Mouse (Mus musculus) myocyte (in vitro differentiated cells): ENCODE measurements at regions not wholly inside any gene's neighbourhood (a gene's known extent, or its start where the extent isn't known, plus 50 kb on each side); places are given as distances from the start of the nearest gene placed in this dataset.

Experiments used
- CEBPB ChIP-seq: IDR thresholded peaks from 2 replicates; pipeline ENCODE4 v1.6.1; 2011; ENCODE audit warnings: mild to moderate bottlenecking, moderate library complexity; ENCODE audit not compliant: poor library complexity, insufficient read depth, severe bottlenecking
- E2F4 ChIP-seq: IDR thresholded peaks from one replicate; pipeline ENCODE4 v1.6.1; 2011; ENCODE audit warnings: mild to moderate bottlenecking, control low read depth, moderate library complexity; ENCODE audit not compliant: insufficient read depth
- MAX ChIP-seq: IDR thresholded peaks from one replicate; pipeline ENCODE4 v1.6.1; 2011; ENCODE audit warnings: low read depth, mild to moderate bottlenecking, control low read depth
- MYOD1 ChIP-seq, 3 experiments: IDR thresholded peaks; one replicate each; pipeline ENCODE4 v1.6.1; 2011; ENCODE audit warnings: control low read depth in 2 of 3, low read depth in 2 of 3, mild to moderate bottlenecking in 2 of 3, moderate library complexity in 1 of 3; ENCODE audit not compliant: insufficient read length in 2 of 3, control insufficient read depth in 1 of 3
- MYOG ChIP-seq, 3 experiments: IDR thresholded peaks; one replicate each; pipeline ENCODE4 v1.6.1; 2011; ENCODE audit warnings: control low read depth in 2 of 3, low read depth in 2 of 3, mild to moderate bottlenecking in 2 of 3; ENCODE audit not compliant: insufficient read length in 2 of 3, control insufficient read depth in 1 of 3, insufficient read depth in 1 of 3
- POLR2A ChIP-seq: IDR thresholded peaks from one replicate; pipeline ENCODE4 v1.6.1; 2011; ENCODE audit warnings: low read depth, mild to moderate bottlenecking, control low read depth, moderate library complexity; ENCODE audit not compliant: insufficient read length
- POLR2AphosphoS2 ChIP-seq: IDR thresholded peaks from one replicate; pipeline ENCODE4 v1.6.1; 2011; ENCODE audit warnings: low read depth, control low read depth; ENCODE audit not compliant: insufficient read length
- REST ChIP-seq: IDR thresholded peaks from one replicate; pipeline ENCODE4 v1.6.1; 2011; ENCODE audit warnings: mild to moderate bottlenecking, control low read depth, moderate library complexity; ENCODE audit not compliant: insufficient read depth, insufficient read length
- TCF12 ChIP-seq: IDR thresholded peaks from one replicate; pipeline ENCODE4 v1.6.1; 2011; ENCODE audit warnings: mild to moderate bottlenecking, control low read depth; ENCODE audit not compliant: poor library complexity, insufficient read depth, severe bottlenecking
- TCF3 ChIP-seq: IDR thresholded peaks from one replicate; pipeline ENCODE4 v1.6.1; 2011; ENCODE audit warnings: low read depth, control low read depth; ENCODE audit not compliant: insufficient read length

DNA sequence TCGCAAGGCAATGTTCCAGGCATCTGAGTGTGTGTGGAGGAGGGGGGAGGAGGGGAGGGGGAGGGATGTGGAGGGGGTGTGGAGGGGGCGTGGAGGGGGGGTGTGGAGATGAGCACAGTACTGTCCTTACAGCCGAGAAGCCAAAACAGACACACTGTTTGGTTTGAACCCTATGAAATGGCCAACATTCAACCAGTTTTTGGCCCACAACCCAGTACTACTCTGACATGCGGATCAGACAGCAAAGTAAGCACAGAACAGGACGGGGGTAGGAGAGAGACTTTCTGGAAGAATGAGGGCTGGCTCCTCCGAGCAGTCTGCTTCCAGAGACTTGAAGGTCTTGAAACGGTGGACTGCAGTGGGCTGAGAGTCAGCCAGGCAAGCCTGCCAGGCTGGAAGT, 59.4 kb upstream of the Pja1 start:
- no peak for TF ChIP-seq POLR2A
- no peak for TF ChIP-seq TCF3
- no peak for TF ChIP-seq POLR2AphosphoS2
- TF ChIP-seq REST, result no peak
- no peak for TF ChIP-seq TCF12
- TF ChIP-seq CEBPB, result no peak
- TF ChIP-seq MYOD1 (IDR thresholded peaks at IDR 0.05; ENCODE audit: control insufficient read depth in 1 of 3, insufficient read length in 2 of 3, low read depth in 2 of 3), result no peak
- TF ChIP-seq MYOG (IDR thresholded peaks at IDR 0.05; ENCODE audit: control insufficient read depth in 1 of 3, insufficient read depth in 1 of 3, insufficient read length in 2 of 3, low read depth in 2 of 3), result no peak
- no peak for TF ChIP-seq MAX
- no peak for TF ChIP-seq E2F4
